Comparison of ENCODE assay signal across 8 mouse cellular contexts in genomic region chr2:25591863-25592262, GRCm38 (mm10). TPM values are rescaled to one million over a fixed set of nuclear protein-coding genes. Genes with fewer than 3 reads are reported as not detected.
DNase-seq lines count a peak whose midpoint lies in the region; ATAC-seq and TF ChIP-seq lines count a peak whose summit lies in the region.

No protein-coding gene starts in this region.

- peak; percentile 25; the same call in 1 of the 2 replicates for TF ChIP-seq CTCF in heart, postnatal 0 days (IDR thresholded peaks at IDR 0.05; ENCODE audit: low read depth)

- no peaks in the 10 kb centered on the region for H3K27me3 ChIP-seq in heart, postnatal 0 days (ENCODE audit: control insufficient read depth, insufficient read depth, low read length)
- no peaks in the 10 kb centered on the region for H3K27me3 ChIP-seq in intestine, embryonic 15.5 days (replicated peaks)
- no peaks in the 10 kb centered on the region for H3K27me3 ChIP-seq in forebrain, embryonic 12.5 days

- peaks cover 9% of the 10 kb centered on the region for H3K4me1 ChIP-seq in heart, postnatal 0 days (ENCODE audit: control insufficient read depth, insufficient read depth)
- H3K4me1 ChIP-seq in intestine, embryonic 15.5 days (replicated peaks) = no peaks in the 10 kb centered on the region
- H3K4me1 ChIP-seq in forebrain, embryonic 12.5 days = no peaks in the 10 kb centered on the region

- 88% methylated on average over 2 of the region's 2 CpGs for WGBS in heart, postnatal 0 days
- 82% methylated on average over 2 of the region's 2 CpGs for WGBS in intestine, embryonic 15.5 days
- WGBS in forebrain, embryonic 12.5 days = 86% methylated on average over 2 of the region's 2 CpGs

- H3K9me3 ChIP-seq in heart, postnatal 0 days (replicated peaks; ENCODE audit: control insufficient read depth, low read length) = no peaks in the 10 kb centered on the region
- no peaks in the 10 kb centered on the region for H3K9me3 ChIP-seq in intestine, embryonic 15.5 days
- no peaks in the 10 kb centered on the region for H3K9me3 ChIP-seq in forebrain, embryonic 12.5 days

- DNase-seq in heart, postnatal 0 days (ENCODE audit: low spot score) = no peak
- DNase-seq in heart, postnatal 10 days = no peak
- DNase-seq in 416B (ENCODE audit: low read depth) (peak; percentile 75), NIH3T3 (ENCODE audit: low read depth) (peak; percentile 57)
- DNase-seq in thymus, postnatal 25 days = peak; percentile 53
- no peak for DNase-seq in gastrocnemius, postnatal 36 days

- H3K4me2 ChIP-seq in heart, postnatal 0 days (ENCODE audit: low read depth, low read length) = no peak overlapping the region
- no peak overlapping the region for H3K4me2 ChIP-seq in intestine, embryonic 15.5 days (replicated peaks)
- no peak overlapping the region for H3K4me2 ChIP-seq in forebrain, embryonic 12.5 days

- peaks cover 67% of the 10 kb centered on the region for H3K36me3 ChIP-seq in heart, postnatal 0 days (replicated peaks; ENCODE audit: control insufficient read depth, insufficient read depth, low read length)
- peaks cover 50% of the 10 kb centered on the region for H3K36me3 ChIP-seq in intestine, embryonic 15.5 days
- peaks cover 86% of the 10 kb centered on the region for H3K36me3 ChIP-seq in forebrain, embryonic 12.5 days (replicated peaks)

- intact Hi-C loops in heart, postnatal 10 days (cut with DNase I) = no loop called here
- intact Hi-C loops in gastrocnemius, postnatal 36 days (cut with DNase I) = no loop called here

- no peak overlapping the region for H3K27ac ChIP-seq in heart, postnatal 0 days (ENCODE audit: low read depth)
- no peak overlapping the region for H3K27ac ChIP-seq in intestine, embryonic 15.5 days
- H3K27ac ChIP-seq in forebrain, embryonic 12.5 days = no peak overlapping the region

- H3K9ac ChIP-seq in heart, postnatal 0 days (replicated peaks; ENCODE audit: low read depth, low read length) = no peak overlapping the region
- no peak overlapping the region for H3K9ac ChIP-seq in intestine, embryonic 15.5 days
- no peak overlapping the region for H3K9ac ChIP-seq in forebrain, embryonic 12.5 days

- no peak for TF ChIP-seq EP300 in heart, postnatal 0 days (IDR thresholded peaks at IDR 0.05; ENCODE audit: low read depth)

- ATAC-seq in heart, postnatal 0 days (ENCODE audit: insufficient read depth, low read depth) = no peak
- ATAC-seq in intestine, embryonic 15.5 days = peak; percentile 43; the same call in 1 of the 2 replicates
- ATAC-seq in forebrain, embryonic 12.5 days (ENCODE audit: low FRiP score) = no peak

- no peak overlapping the region for H3K4me3 ChIP-seq in heart, postnatal 0 days (ENCODE audit: low read depth, low read length)
- no peak overlapping the region for H3K4me3 ChIP-seq in intestine, embryonic 15.5 days (replicated peaks)
- H3K4me3 ChIP-seq in forebrain, embryonic 12.5 days (replicated peaks) = no peak overlapping the region

RNA-seq across cellular contexts. Expression of gene Ajm1, which starts 10.3 kb away (rescaled TPM):
- total RNA-seq in heart, postnatal 0 days (2014; rRNA removed; ENCODE audit: low replicate concordance) = not detected in 2 replicates
- not detected in 2 replicates for polyA plus RNA-seq in heart, postnatal 0 days (2015; fragmentation: Nextera tagmentation; extraction: Ambion mirVana)
- under 1 TPM; 0.10 to 0.12 TPM for total RNA-seq in heart, postnatal 10 days (2021)
- polyA plus RNA-seq in intestine, embryonic 15.5 days (2015; fragmentation: Nextera tagmentation; extraction: Ambion mirVana) = 1.7 and 2.9 TPM in 2 replicates
- 0.91 and 1.5 TPM in 2 replicates for polyA plus RNA-seq in forebrain, embryonic 12.5 days (2016; fragmentation: Nextera tagmentation; extraction: Ambion mirVana)
- not detected for total RNA-seq in gastrocnemius, postnatal 36 days (2021)

RNA-seq across cellular contexts. Expression of gene Rabl6, which starts 16.5 kb away (rescaled TPM):
- 52.1 and 89.9 TPM in 2 replicates for total RNA-seq in heart, postnatal 0 days (2014; rRNA removed; ENCODE audit: low replicate concordance)
- 28.7 and 30.7 TPM in 2 replicates for polyA plus RNA-seq in heart, postnatal 0 days (2015; fragmentation: Nextera tagmentation; extraction: Ambion mirVana)
- total RNA-seq in heart, postnatal 10 days (2021) = 10 to 100 TPM; 49.4 to 57.6 TPM
- 65.5 and 69.7 TPM in 2 replicates for polyA plus RNA-seq in intestine, embryonic 15.5 days (2015; fragmentation: Nextera tagmentation; extraction: Ambion mirVana)
- polyA plus RNA-seq in forebrain, embryonic 12.5 days (2016; fragmentation: Nextera tagmentation; extraction: Ambion mirVana) = 76.6 and 76.8 TPM in 2 replicates
- 10 to 100 TPM; 74.4 to 75.9 TPM for total RNA-seq in gastrocnemius, postnatal 36 days (2021)

RNA-seq across cellular contexts. Expression of gene Phpt1, which starts 16.8 kb away (rescaled TPM):
- 37.9 and 43.3 TPM in 2 replicates for total RNA-seq in heart, postnatal 0 days (2014; rRNA removed; ENCODE audit: low replicate concordance)
- polyA plus RNA-seq in heart, postnatal 0 days (2015; fragmentation: Nextera tagmentation; extraction: Ambion mirVana) = 248 and 255 TPM in 2 replicates
- total RNA-seq in heart, postnatal 10 days (2021) = 100 to 1,000 TPM in 1 of 2 experiments, 10 to 100 TPM in 1; 93.8 to 101 TPM
- polyA plus RNA-seq in intestine, embryonic 15.5 days (2015; fragmentation: Nextera tagmentation; extraction: Ambion mirVana) = 163 and 190 TPM in 2 replicates
- polyA plus RNA-seq in forebrain, embryonic 12.5 days (2016; fragmentation: Nextera tagmentation; extraction: Ambion mirVana) = 154 and 158 TPM in 2 replicates
- total RNA-seq in gastrocnemius, postnatal 36 days (2021) = 10 to 100 TPM; 50.2 to 53.9 TPM

RNA-seq across cellular contexts. Expression of gene Mamdc4, which starts 17.2 kb away (rescaled TPM):
- 1.7 and 2.0 TPM in 2 replicates for total RNA-seq in heart, postnatal 0 days (2014; rRNA removed; ENCODE audit: low replicate concordance)
- 0.14 and 1.6 TPM in 2 replicates for polyA plus RNA-seq in heart, postnatal 0 days (2015; fragmentation: Nextera tagmentation; extraction: Ambion mirVana)
- 1 to 10 TPM; 1.8 to 2.2 TPM for total RNA-seq in heart, postnatal 10 days (2021)
- 297 and 389 TPM in 2 replicates for polyA plus RNA-seq in intestine, embryonic 15.5 days (2015; fragmentation: Nextera tagmentation; extraction: Ambion mirVana)
- polyA plus RNA-seq in forebrain, embryonic 12.5 days (2016; fragmentation: Nextera tagmentation; extraction: Ambion mirVana) = 5.2 and 5.9 TPM in 2 replicates
- 1 to 10 TPM in 1 of 2 experiments, under 1 TPM in 1; 0.74 to 4.7 TPM for total RNA-seq in gastrocnemius, postnatal 36 days (2021)

RNA-seq across cellular contexts. Expression of gene Ccdc183, which starts 25.6 kb away (rescaled TPM):
- total RNA-seq in heart, postnatal 0 days (2014; rRNA removed; ENCODE audit: low replicate concordance) = not detected in 2 replicates
- polyA plus RNA-seq in heart, postnatal 0 days (2015; fragmentation: Nextera tagmentation; extraction: Ambion mirVana) = 0.22 and 0.23 TPM in 2 replicates
- total RNA-seq in heart, postnatal 10 days (2021) = not detected
- 0.13 and 0.16 TPM in 2 replicates for polyA plus RNA-seq in intestine, embryonic 15.5 days (2015; fragmentation: Nextera tagmentation; extraction: Ambion mirVana)
- 0.22 and 0.23 TPM in 2 replicates for polyA plus RNA-seq in forebrain, embryonic 12.5 days (2016; fragmentation: Nextera tagmentation; extraction: Ambion mirVana)
- not detected for total RNA-seq in gastrocnemius, postnatal 36 days (2021)

Comparison
In these comparisons a context has a peak if more than half of its experiments do, and no peak if none do; other contexts are left out.
1. DNase-seq: peak in 416B (single experiment), NIH3T3 (single experiment) and thymus, postnatal 25 days (single experiment); none in heart, postnatal 0 days (single experiment), heart, postnatal 10 days (0 of 2) and gastrocnemius, postnatal 36 days (0 of 2).